Mouse (Mus musculus) mouse embryonic stem cell (cell line): Measurements from ENCODE around the gene Cops7a.

Experiments used
- in situ Hi-C, 2 experiments: fragments of 300-500 bp; cut with MboI; formaldehyde crosslinking; loops; 1 replicate in 1 of 2; 3 replicates in 1 of 2; pipeline ENCODE4 v1.14.3; 2019 to 2020; ENCODE audit warnings: low sequenced_read_pairs in 2 of 2, low pct_unique_long_range_greater_than_20kb in 1 of 2, mixed read lengths in 1 of 2; ENCODE audit not compliant: unreplicated experiment in 1 of 2

The Cops7a gene

DNA sequence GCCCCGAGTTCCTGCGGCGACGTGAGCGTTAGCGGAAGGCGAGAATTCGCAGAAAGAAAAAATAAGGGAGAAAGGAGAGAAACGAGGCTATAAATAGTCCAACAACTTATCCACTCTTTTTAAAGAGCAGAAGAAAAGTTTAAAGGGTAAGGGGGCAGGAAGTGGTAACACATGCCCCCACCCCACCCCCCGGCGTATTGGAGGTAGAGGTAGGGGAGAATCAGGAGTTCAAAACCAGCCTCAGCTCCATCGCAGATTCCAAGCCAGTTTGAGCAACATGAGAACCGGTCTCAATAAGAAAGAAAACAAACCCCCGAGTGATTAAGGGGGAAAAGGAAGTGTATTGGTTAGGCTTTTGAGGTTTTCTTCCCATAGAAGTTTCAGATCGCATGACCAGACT is 409 bp upstream of the Cops7a start:
- in situ Hi-C loops: no loop called here

DNA sequence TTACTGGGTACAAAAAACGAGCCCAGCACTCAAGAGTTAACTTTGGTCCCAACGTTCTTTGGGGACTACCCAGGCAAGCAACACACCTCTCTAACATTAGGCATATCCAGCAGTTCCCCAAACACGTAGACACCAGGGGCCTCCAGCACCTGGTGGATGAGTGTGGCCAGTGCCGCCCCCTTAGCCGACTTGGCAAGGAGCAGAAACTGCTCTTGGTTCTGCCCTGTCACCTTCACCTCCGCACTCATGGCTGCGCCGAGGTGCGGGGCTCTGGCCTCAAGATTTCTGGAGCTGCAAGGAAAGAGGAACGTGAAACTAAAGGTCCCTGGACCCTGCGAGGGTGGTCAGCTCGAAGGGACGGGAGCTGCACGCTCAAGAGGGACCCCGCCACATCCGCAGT is 700 bp downstream of the Cops7a start:
- in situ Hi-C loops: no loop called here

DNA sequence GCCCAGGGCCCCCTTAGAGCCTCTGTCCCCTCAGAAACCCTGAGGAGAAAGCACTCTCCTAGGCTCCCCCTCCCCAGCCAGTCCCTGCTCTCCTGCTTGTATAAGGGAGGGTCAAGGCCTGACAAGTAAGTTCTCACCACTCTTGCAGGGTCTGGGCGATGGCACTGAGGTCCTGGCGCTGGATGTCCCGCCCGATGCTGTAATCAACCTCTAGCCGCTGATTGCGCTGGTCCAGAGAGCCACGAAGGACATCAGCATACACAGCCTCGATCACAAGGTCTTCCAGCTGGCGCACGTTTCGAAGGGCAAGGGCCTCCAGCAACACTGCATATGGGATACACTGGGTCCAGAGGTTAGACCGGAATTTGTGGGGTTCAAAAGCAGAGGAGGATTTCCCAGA is 4.3 kb downstream of the Cops7a start:
- in situ Hi-C loops: no loop called here

DNA sequence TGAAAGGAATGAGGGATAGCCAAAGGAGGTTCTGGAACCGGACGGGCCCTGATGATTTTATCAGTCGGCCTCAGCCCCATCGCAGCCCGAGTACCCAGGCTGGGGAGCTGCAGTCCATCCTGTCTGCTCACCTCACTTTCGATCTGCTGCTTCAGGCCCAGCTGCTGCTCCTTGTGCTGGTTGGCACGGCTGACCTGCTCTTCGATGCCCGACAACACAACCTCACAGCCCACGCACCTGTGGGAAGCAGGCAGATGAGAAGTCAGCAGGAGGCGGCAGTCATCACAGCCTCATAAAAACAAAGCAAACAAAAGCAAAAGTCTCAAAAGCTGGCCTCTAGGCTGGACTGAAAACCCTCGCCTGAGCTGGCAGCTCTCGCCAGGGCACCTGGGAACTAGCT is 5.4 kb downstream of the Cops7a start:
- in situ Hi-C loops: no loop called here

DNA sequence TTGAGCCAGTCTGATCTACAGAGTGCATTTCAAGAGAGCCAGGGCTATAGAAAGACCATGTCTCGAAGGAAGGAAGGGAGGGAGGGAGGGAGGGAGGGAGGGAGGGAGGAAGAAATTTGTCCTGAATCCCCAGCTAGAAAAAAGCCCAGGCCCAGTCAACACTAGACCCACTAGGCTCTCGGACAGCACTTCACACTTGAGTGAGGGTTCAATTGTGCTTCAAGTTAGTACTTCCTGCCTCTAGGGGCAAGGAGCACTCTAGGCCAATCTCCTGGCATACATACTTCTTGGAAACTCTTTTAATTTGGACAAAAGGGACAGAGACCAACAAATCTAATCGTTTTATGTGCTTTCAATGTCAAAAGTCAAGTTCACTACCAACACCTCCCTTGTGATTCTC is 7.2 kb downstream of the Cops7a start:
- in situ Hi-C loops: no loop called here

DNA sequence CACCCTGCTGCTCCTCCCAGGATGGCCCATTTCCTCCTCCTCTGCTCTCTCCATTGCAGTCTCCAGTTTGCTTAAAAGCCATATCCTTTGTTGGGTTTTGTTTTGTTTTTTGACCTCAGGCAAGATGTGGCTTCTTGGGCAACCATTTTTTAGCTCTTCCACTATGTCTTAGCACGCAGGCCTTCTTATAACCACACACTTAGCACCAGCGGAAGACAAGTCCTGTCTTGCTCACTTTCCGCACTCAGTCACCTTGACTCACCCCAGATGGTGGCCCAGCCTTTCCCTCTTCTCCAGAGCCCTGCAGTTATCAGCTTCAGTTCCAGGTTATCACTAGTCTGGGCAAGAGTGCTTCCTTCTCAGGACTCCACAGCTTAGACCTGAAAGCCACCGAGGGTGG is 10.1 kb downstream of the Cops7a start:
- in situ Hi-C loops: no loop called here

DNA sequence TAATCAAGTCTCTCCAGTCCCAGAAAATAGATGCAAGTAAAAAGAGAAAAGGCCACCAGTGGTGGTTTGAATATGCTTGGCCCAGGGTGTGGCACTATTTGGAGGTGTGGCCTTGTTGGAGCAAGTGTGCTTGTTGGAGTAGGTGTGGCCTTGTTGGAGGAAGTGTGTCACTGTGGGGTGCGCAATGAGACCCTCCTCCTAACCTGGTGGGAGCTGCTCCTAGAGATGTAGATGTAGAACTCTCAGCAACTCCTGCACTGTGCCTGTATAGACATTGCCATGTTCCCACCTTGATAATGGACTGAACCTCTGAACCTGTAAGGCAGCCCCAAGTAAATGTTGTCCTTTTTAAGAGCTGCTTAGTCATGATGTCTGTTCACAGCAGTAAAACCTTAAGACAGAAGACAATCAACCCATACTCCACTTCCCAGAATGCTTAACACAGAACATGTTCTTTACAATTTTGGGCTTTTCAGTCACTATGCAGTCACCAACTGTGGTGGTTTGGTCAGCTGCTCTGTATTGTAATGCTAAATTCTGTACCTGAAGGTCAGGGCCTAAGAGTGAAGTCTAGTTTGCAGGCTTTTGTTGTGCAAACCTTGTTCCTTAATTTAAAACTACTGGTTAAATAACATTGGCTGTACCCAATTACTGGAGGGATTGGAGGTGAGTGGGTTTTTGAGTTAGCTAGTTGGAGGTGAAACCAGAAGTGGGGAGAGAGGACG is 11.2 kb downstream of the Cops7a start:
- in situ Hi-C loops: no loop called here

DNA sequence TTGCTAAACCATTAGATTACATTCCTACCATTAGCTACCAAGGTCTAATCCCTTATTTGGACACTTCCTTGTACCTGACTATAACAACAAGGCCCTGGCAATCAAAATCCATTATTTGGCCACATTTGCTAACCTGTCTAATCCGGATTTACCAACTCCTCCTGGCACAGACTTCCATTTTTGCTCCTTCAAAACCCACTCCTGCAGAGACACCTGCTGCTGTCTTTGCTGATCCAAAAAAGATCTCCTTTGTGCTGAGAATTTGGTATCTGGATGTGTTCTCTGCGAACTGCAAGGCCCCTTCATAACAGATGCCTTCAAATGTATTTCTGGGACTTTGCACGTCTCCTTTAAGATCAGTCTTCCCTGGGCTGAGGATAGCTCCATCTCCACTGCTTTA is 21.8 kb downstream of the Cops7a start:
- in situ Hi-C loops: no loop called here

DNA sequence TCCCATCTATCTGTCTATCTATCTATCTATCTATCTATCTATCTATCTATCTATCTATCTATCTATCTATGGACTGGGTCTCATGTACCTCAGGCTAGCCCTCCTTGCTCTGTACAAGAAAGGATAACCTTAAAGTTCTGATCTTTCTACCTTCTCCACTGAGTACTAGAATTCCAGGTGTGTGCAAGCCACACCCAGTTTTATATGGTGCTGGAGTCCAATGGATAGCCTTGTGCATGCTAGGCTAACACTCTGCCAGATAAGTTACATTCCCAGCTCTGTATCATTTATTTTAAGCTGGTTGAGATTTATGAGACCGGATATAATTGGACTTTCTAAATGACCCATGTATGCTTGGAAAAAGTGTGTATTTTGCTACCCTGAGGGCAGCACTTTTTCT is 23.7 kb downstream of the Cops7a start:
- in situ Hi-C loops: no loop called here

DNA sequence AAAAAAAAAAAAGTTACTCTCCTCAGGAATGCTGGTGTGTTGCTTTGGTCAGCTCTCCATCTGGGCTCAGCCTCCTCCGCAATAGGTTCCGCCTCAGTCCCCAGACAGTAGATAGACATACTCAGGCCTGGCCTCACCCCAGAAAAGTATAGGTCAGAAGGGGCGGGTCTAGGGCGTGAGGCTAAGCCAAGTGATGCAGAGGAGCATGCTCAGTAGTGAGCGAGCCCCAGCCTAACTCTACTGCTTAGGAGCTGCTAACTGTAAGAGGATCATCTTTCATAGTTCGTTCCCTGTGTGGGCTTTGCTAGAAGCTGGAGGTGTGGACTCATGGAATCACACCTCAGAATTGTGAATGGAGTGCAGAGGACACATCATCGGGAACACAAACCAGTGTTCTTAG is 26.8 kb downstream of the Cops7a start:
- in situ Hi-C loops: no loop called here

DNA sequence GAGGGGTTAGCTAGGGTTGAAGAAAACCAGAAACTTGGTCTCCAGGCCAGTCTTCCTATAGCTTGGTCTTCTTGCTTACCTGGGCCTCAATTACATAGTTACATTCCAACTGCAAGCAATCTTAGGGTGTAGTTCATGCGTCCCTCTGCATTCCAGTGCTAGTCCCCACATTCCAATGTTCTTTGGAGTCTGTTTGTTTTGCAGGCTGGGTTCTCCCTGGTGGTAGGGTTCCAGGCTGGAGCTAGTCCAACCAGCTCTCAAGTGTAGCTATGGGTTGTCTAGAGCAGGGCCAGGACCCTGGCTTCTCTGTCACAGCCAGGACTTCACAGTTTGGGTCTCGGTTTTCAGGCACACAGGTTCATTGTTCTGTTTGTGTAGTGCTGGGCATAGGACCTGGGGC is 27.8 kb downstream of the Cops7a start:
- in situ Hi-C loops: no loop called here

DNA sequence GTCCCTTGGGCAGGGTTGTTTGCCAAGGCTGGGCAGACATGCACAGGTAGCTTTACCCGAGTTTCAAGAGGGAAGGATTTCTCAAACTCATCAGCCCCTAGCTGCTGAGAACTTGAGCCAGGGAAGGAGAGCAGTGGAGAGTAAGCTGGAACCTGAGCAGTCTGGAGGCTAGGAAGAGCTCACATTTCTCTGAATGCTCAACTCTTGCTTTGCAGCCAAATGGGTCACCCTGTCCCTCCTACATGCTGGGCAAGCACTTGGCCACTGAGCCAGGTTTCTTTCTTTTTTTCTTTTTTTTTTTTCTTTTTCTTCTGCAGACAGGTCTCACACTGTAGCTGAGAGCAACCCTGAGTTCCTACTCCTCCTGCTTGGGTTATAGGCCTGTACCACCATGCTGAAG is 28.7 kb downstream of the Cops7a start:
- in situ Hi-C loops: no loop called here

DNA sequence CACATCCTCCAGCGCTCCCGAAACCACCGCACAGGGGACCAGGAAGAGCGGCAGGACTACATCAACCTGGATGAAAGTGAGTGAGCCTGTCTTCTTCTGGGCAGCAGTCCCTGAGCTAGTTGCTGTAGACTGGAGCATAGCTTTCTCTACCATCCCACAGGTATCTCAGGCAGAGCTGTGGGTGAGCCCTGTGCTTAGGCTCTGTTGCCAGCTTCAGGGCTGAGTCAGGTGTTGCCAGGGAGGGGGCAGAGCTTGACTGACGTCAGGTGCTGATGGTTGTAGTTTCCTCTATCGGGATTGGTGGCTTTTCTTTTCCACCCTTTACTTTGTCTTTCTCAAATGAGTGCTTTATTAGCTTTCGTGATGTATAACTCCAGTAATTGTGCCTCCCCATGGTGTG is 30.7 kb downstream of the Cops7a start:
- in situ Hi-C loops: loop anchor here in 1 of 2 experiments (5.0 kb wide), 1 partner anchor 77 kb away; the partner anchor contains the start of gene P3h3

DNA sequence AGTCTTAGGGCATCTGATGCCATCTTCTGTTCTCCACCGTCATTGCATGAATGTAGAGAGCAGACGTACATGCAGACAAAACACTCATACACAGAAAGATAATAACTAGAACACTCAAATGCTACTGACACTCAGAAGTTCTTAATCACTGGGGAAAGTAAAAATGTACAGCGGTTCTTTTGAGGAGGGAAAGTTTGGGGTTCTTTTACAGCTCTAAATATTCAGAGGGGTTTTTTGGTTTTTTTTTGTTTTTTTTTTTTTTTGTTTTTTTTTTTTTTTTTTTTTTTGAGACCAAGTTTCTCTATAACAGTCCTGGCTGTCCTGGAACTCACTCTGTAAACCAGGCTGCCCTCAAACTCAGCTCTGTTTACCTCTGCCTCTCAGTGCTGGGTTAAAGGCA is 32.2 kb downstream of the Cops7a start:
- in situ Hi-C loops: loop anchor here in 1 of 2 experiments (5.0 kb wide), 1 partner anchor 76 kb away; the partner anchor contains the start of gene P3h3

DNA sequence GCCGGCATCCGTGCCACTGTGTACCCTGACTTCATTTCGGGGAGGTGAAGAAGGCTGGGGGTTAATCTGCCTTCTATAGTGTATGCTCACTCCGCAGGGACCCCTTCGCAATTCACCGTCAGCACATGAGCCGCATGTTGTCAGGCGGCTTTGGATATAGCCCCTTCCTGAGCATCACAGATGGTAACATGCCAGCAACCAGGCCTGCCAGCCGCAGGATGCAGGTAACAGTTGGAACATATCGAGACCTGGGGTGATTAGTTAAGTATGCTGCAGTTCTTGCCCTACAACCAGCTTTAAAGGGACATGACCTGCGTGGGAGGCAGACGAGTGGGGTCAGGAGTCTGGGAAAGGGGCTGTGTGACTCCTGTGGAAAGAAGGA is 33.0 kb downstream of the Cops7a start:
- in situ Hi-C loops: loop anchor here in 1 of 2 experiments (5.0 kb wide), 1 partner anchor 75 kb away; the partner anchor contains the start of gene P3h3

DNA sequence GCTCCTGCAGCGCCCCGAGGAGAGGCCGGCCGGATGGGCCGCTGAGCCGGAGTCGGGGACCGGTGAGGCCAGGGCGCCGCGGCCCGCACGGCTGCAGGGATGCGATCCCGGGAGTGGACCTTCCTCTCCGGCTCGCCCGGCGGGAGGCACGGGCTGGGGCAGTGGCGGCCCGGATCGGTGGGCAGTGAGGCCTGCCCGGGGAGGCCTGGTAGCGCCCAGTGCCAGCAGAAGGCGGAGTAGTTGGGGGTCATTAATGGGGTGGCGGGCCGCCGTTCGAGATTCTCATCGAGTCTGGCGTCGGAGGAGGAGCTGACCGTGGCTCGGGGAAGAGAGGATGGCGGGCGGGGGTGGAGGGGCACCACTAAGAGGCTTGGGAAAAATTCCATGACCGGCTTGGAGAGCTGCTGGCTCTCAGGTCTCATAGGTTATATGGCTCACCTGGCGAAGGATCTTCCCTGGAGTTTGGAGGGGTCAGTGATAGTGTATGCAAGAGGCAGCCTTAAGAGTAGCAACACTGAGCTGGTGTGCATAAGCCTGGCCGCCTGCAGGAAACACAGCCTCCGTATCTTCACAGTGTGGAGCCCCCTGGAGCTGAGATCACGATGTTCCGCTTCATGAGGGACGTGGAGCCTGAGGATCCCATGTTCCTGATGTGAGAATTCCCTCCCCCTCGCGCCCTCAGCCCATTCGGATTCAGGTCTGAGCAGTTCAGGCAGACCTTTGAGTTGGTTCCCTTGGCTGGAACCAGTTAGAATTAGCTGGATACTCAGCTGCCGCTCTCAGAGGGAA is 33.6 kb downstream of the Cops7a start:
- in situ Hi-C loops: loop anchor here in 1 of 2 experiments (5.0 kb wide), 1 partner anchor 74 kb away; the partner anchor contains the start of gene P3h3

DNA sequence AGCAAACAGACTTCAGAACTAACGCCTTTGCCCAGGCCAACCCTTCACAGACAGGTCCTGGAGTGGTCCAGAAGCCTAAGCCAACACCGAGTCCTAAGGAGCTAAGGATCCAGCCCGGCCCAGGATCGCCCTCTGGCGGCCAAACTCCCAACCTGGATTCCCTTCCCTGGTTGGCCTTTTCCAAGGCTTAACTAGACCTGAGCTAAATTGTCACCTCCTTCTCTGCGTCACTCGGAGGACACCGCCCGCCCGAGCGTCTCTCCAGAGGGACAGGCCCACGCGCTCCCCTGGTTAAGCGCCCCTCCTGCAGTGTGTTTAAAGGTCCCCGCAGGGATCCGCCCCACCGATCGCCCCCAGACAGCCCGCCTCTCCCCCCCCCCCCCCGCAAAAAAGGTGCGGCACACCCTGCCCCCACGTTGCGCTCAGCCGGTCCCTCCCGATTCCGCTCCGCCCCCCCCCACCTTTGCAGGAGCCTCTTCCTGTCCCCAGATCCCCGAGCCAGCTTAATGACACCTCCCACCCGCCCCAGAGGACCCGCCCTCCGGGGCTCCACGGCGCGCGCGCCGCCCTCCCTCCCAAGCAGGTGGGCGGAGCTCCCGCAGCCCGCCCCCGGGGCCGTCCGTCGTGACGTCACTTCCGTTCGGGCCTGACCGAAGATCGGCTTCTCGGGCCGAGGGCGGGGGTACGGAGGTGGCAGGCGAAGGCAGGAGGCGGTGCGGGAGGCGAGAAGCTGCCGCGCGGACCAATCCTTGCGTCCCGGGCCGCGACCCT is 34.4 kb downstream of the Cops7a start, which contains the start of gene Mlf2:
TSS of gene Mlf2 (plus strand) at position 633 of the 771 bp plus-strand sequence.
- in situ Hi-C loops: loop anchor here in 1 of 2 experiments (5.0 kb wide), 1 partner anchor 74 kb away; the partner anchor contains the start of gene P3h3

DNA sequence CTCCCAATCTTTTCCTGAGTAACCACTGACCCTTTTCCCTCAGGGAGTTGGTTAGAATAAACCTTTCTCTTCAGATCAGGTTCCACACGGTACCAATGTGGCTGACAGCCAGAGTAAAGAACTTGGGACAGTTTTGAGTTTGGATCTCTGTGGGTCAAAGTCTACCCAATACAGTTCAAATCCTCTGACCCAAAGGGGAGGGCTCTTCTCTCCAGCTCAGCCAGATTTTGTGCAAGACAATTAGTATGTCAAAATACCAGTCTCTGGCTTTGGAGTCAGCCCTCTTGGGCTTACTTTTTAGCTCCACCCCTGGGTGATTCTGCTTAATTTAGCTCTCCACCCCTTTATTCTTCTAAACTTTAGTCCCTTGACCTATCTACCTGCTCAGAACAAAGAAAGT is 35.1 kb downstream of the Cops7a start:
- in situ Hi-C loops: loop anchor here in 1 of 2 experiments (5.0 kb wide), 1 partner anchor 73 kb away; the partner anchor contains the start of gene P3h3

DNA sequence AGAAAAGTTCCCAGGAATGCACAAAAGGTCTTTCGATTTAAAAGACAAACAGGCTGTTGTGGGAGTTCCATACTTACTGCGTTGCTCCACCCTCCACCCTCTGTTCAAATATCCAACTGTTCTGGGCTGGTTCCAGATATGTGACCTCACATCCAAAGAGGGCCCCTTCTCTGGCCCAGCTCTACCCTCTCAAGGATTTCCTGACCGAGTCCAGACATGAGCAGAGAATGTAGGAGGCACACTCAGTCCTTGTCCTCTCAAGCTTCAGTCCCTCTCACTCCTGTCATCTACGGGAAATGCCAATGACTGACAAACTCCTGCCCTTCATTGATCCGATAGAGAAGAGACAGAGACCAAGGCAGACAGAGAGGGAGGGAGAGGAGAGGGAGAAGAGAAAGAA is 39.4 kb downstream of the Cops7a start:
- in situ Hi-C loops: no loop called here
